Mouse (Mus musculus): ENCODE results near the gene Aqr. TPM values are rescaled to one million over a fixed set of nuclear protein-coding genes. Genes with fewer than 3 reads are reported as not detected.

Aqr gene
- polyA plus RNA-seq, 1 experiment from 2014 or later: 54.9 TPM

- no peak overlapping the region for H3K4me2 ChIP-seq
- WGBS: 78% methylated on average over 3 of the region's 3 CpGs
- no peaks in the 10 kb centered on the region for H3K36me3 ChIP-seq
- no peak for ATAC-seq (ENCODE audit: insufficient number of reproducible peaks, insufficient read depth, low FRiP score, low TSS enrichment, low read depth)
- no peaks in the 10 kb centered on the region for H3K4me1 ChIP-seq (replicated peaks)
- H3K4me3 ChIP-seq (replicated peaks): no peak overlapping the region
- no peak overlapping the region for H3K9ac ChIP-seq (replicated peaks)
- no peaks in the 10 kb centered on the region for H3K9me3 ChIP-seq
- no peaks in the 10 kb centered on the region for H3K27me3 ChIP-seq
- H3K27ac ChIP-seq: no peak overlapping the region
Measured at GRCm38 (mm10) chr2:114066226-114066625, 120.6 kb downstream of the Aqr start.

- Histone ChIP-seq H3K4me1 (replicated peaks) (no peaks in the 10 kb centered on the region), H3K4me3 (replicated peaks) (no peak overlapping the region), H3K27ac (no peak overlapping the region), H3K4me2 (no peak overlapping the region), H3K27me3 (no peaks in the 10 kb centered on the region), H3K9ac (replicated peaks) (no peak overlapping the region), H3K36me3 (no peaks in the 10 kb centered on the region), H3K9me3 (no peaks in the 10 kb centered on the region)
- WGBS: 60% methylated on average over 2 of the region's 2 CpGs
- no peak for ATAC-seq (ENCODE audit: insufficient number of reproducible peaks, insufficient read depth, low FRiP score, low TSS enrichment, low read depth)
Measured at GRCm38 (mm10) chr2:114064004-114064403, 122.8 kb downstream of the Aqr start.

- Histone ChIP-seq H3K27me3 (peaks cover 4% of the 10 kb centered on the region; the same call in 1 of the 2 replicates), H3K4me3 (replicated peaks) (no peak overlapping the region), H3K9me3 (no peaks in the 10 kb centered on the region), H3K36me3 (no peaks in the 10 kb centered on the region), H3K4me2 (no peak overlapping the region), H3K9ac (replicated peaks) (no peak overlapping the region), H3K4me1 (replicated peaks) (peaks cover 5% of the 10 kb centered on the region; the same call in 1 of the 2 replicates), H3K27ac (no peak overlapping the region)
- ATAC-seq (ENCODE audit: insufficient number of reproducible peaks, insufficient read depth, low FRiP score, low TSS enrichment, low read depth): no peak
- WGBS: 59% methylated on average over 6 of the region's 6 CpGs
Measured at GRCm38 (mm10) chr2:114060071-114060591, 126.7 kb downstream of the Aqr start.

DNA sequence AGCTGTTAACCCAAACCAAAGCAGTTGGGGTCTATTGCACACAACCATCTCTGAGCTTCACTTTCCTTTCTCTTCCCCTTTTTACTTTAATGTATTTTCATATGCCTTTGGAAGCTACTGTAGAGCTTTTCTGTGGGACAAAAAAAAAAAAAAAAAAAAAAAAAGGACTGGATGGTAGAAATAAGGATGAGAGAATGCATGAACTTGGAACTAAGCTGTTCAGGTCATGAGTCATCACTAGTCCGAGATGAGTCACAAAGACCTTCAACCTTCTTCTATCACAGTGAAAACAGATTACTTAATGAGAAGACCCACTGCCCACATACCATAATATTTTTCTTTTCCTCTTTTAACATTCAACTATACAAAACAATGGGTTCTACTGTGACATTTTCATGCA, 127.2 kb downstream of the Aqr start:
- peaks cover 4% of the 10 kb centered on the region; the same call in 1 of the 2 replicates for H3K27me3 ChIP-seq
- H3K4me2 ChIP-seq: no peak overlapping the region
- ATAC-seq (ENCODE audit: insufficient number of reproducible peaks, insufficient read depth, low FRiP score, low TSS enrichment, low read depth): no peak
- no peaks in the 10 kb centered on the region for H3K9me3 ChIP-seq
- no peak overlapping the region for H3K27ac ChIP-seq
- no peak overlapping the region for H3K9ac ChIP-seq (replicated peaks)
- peaks cover 5% of the 10 kb centered on the region; the same call in 1 of the 2 replicates for H3K4me1 ChIP-seq (replicated peaks)
- WGBS: 95% methylated on average over 1 of the region's 1 CpGs
- no peak overlapping the region for H3K4me3 ChIP-seq (replicated peaks)
- H3K36me3 ChIP-seq: no peaks in the 10 kb centered on the region

DNA sequence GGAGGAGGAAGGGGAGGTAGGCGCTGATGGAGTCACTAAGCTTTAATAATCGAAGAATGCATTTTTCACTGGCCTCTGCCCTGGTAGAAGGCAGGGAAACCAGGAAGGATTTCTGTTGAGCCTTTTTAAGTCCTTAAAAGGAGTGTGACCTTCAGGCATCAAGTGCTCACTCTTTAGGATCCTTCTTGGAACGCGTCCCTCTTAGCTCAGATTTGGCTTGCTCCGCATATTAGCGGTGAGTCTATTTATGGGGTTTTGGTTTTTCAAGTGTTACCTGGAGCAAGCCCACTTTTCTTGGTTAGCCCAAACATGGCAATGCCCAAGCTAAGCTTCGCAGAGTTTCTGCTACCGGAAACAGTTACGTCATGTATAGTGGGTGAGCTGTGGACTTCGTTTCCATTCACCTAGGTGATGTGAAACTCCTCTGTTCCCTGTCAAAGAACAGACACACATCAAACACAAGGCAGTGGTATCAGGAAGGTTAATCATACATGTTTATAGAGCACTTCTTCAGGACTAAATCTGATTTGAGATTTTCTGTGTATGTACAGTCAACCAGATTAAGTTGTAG, 128.5 kb downstream of the Aqr start:
- ATAC-seq (ENCODE audit: insufficient number of reproducible peaks, insufficient read depth, low FRiP score, low TSS enrichment, low read depth): no peak
- no peak overlapping the region for H3K9ac ChIP-seq (replicated peaks)
- no peaks in the 10 kb centered on the region for H3K9me3 ChIP-seq
- no peaks in the 10 kb centered on the region for H3K36me3 ChIP-seq
- peaks cover 4% of the 10 kb centered on the region; the same call in 1 of the 2 replicates for H3K27me3 ChIP-seq
- H3K4me3 ChIP-seq (replicated peaks): no peak overlapping the region
- H3K4me2 ChIP-seq: no peak overlapping the region
- H3K27ac ChIP-seq: no peak overlapping the region
- 91% methylated on average over 10 of the region's 10 CpGs for WGBS
- peaks cover 5% of the 10 kb centered on the region; the same call in 1 of the 2 replicates for H3K4me1 ChIP-seq (replicated peaks)

DNA sequence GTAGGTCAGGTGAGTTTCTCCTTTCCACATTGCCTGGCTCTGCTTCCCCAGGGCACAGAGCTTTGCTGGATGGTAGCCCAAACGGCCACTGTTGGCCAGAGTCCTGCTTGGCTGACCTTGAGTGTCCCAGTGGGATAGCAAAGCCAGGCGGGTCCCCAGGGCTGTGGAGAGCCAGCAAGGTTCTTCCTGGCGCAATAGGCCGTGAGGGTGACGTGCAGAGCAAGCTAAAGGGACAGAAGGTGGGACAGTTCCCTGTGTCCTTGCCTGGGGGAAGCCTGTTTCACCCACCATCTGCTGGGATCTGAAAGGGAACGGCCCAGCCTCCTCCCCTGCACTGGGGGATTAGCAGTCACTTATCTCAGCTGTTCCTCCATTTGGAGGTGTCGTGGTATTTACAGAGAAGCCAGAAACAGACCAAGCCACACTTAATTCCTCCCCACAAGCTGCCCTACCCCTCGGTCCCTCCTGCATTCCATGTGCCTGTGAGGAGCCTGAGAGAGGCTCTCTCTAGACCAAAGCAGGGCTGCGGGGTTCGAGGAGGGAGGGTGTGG, 129.4 kb downstream of the Aqr start:
- no peak overlapping the region for H3K27ac ChIP-seq

GRCm38 (mm10) chr2:114054129-114054528, 132.7 kb downstream of the Aqr start:
- Histone ChIP-seq H3K9me3 (no peaks in the 10 kb centered on the region), H3K4me3 (replicated peaks) (no peak overlapping the region), H3K36me3 (no peaks in the 10 kb centered on the region), H3K4me1 (replicated peaks) (peaks cover 10% of the 10 kb centered on the region; the same call in 1 of the 2 replicates), H3K27me3 (peaks cover 4% of the 10 kb centered on the region; the same call in 1 of the 2 replicates), H3K9ac (replicated peaks) (no peak overlapping the region), H3K4me2 (no peak overlapping the region), H3K27ac (no peak overlapping the region)
- WGBS: 81% methylated on average over 4 of the region's 4 CpGs
- no peak for ATAC-seq (ENCODE audit: insufficient number of reproducible peaks, insufficient read depth, low FRiP score, low TSS enrichment, low read depth)

More for the DNA sequence above, 129.4 kb downstream of the Aqr start:
- Histone ChIP-seq H3K27me3 (peaks cover 4% of the 10 kb centered on the region; the same call in 1 of the 2 replicates), H3K4me1 (replicated peaks) (peaks cover 10% of the 10 kb centered on the region; the same call in 1 of the 2 replicates), H3K4me2 (0 out of 2 replicates have a peak overlapping the region, but pooled peaks have one; percentile 17), H3K9me3 (no peaks in the 10 kb centered on the region), H3K9ac (replicated peaks) (no peak overlapping the region), H3K36me3 (no peaks in the 10 kb centered on the region), H3K4me3 (replicated peaks) (no peak overlapping the region)
- WGBS: 10% methylated on average over 10 of the region's 10 CpGs
- peak; percentile 53; the same call in 1 of the 2 replicates for ATAC-seq (ENCODE audit: insufficient number of reproducible peaks, insufficient read depth, low FRiP score, low TSS enrichment, low read depth)

- peak within 1 kb of the TSS; percentile 38 for H3K4me2 ChIP-seq
- peaks cover 10% of the 10 kb centered on the region; the same call in 1 of the 2 replicates for H3K4me1 ChIP-seq (replicated peaks)
- H3K27ac ChIP-seq: no peak within 1 kb of the TSS
- H3K36me3 ChIP-seq: no peaks in the 10 kb centered on the region
- H3K4me3 ChIP-seq (replicated peaks): no peak within 1 kb of the TSS
- peak; percentile 66 for ATAC-seq (ENCODE audit: insufficient number of reproducible peaks, insufficient read depth, low FRiP score, low TSS enrichment, low read depth)
- no peak within 1 kb of the TSS for H3K9ac ChIP-seq (replicated peaks)
- 20% methylated on average over 13 of the region's 14 CpGs for WGBS
- H3K27me3 ChIP-seq: peaks cover 2% of the 10 kb centered on the region; the same call in 1 of the 2 replicates
- H3K9me3 ChIP-seq: no peaks in the 10 kb centered on the region
Measured at GRCm38 (mm10) chr2:114052696-114053598, 133.9 kb downstream of the Aqr start, which contains the start of gene Actc1. Gene Actc1 (minus strand): TSS chr2:114053548.

DNA sequence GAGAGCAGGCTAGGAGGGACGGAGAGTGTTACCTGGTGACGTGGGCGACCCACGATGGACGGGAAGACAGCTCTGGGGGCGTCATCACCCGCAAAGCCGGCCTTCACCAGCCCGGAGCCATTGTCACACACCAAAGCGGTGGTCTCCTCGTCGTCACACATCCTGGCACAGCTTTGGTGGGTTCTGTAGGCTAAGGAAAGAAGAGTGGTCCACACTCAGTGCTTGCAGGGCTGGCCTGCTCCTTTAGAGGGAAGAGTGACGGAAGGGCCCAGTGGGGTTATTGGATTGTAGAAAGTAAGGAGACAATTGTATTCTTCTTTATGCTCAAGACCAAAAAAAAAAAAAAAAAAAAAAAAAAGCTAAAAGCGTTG, 135.0 kb downstream of the Aqr start:
- H3K4me3 ChIP-seq (replicated peaks): no peak overlapping the region
- ATAC-seq (ENCODE audit: insufficient number of reproducible peaks, insufficient read depth, low FRiP score, low TSS enrichment, low read depth): no peak
- 0 out of 2 replicates have a peak, but pooled peaks cover 5% of the 10 kb centered on the region for H3K4me1 ChIP-seq (replicated peaks)

More for the DNA sequence above, 135.0 kb downstream of the Aqr start:
- no peaks in the 10 kb centered on the region for H3K36me3 ChIP-seq
- no peaks in the 10 kb centered on the region for H3K27me3 ChIP-seq
- H3K27ac ChIP-seq: no peak overlapping the region
- no peak overlapping the region for H3K9ac ChIP-seq (replicated peaks)
- H3K4me2 ChIP-seq: no peak overlapping the region
- WGBS: 83% methylated on average over 14 of the region's 14 CpGs
- H3K9me3 ChIP-seq: no peaks in the 10 kb centered on the region

Data from limb, embryonic 12.5 days (tissue).